Mouse (Mus musculus) hematopoietic stem cell, adult 5-6 weeks (primary cell): ENCODE results near the gene Zdhhc5. TPM values are rescaled to one million over a fixed set of nuclear protein-coding genes. Genes with fewer than 3 reads are reported as not detected.
"Not testable (repeated sequence)": the region's sequence is repeated elsewhere in the genome, so short reads cannot be mapped to it uniquely, and the experiment has no call there.

Source experiments
- ATAC-seq, 2 experiments: fragments of 125-278 bp in 1 of 2; replicated peaks in 1 of 2; 2 replicates each; pipeline ENCODE4 v1.8.0; 2016 to 2017; ENCODE audit warnings: inconsistent platforms in 2 of 2, mild to moderate bottlenecking in 2 of 2, moderate number of reproducible peaks in 2 of 2, low read depth in 1 of 2, moderate TSS enrichment in 1 of 2; ENCODE audit not compliant: low FRiP score in 2 of 2, poor library complexity in 2 of 2, severe bottlenecking in 2 of 2, insufficient read depth in 1 of 2, low TSS enrichment in 1 of 2
- total RNA-seq: library from RNA; stranded (forward); fragments of 172-1452, 232-1000 nt; gene quantifications from 2 replicates; pipeline ENCODE4 v1.2.3, GENCODE M21; 2017

Zdhhc5 gene
- total RNA-seq, 1 experiment from 2014 or later = 33.2 TPM

GRCm38 (mm10) chr2:84737451-84737925 is 22.5 kb upstream of the Zdhhc5 start:
- ATAC-seq = no peak

DNA sequence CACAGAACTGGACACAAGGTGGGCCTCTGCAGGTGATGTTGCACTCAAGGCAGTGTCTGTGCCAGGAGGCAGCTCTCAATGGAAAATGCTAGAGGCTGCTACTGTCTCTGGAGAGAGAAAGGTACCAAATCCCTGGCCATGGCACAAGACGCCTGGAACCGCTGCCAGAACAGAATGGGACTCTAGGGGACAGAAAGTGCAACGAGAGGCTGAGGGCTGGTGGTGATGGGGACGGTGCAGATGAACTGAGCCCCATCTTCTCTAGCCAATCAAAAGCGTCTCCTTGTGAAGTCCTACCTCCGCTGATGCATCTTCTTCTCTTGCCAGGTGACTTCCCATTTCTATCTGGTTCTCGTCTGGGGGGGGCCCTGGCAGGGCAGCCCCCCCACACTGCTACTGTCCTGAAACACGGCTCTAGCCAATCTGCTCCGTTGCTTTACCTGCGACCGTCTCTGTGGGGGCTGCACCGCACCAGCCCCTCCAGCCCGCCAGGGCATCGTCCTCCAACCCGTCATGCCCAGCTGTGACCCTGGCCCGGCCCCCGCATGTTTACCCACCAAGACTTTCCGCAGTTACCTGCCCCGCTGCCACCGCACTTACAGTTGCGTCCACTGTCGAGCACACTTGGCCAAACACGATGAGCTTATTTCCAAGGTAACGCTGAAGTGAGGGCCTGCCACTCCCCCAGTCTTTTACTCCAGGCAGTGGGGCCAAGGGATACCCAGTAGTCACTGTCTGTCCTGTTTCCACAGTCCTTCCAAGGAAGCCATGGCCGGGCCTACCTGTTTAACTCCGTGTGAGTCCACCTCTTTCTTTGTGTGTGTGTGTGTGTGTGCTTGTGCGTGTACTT is 21.6 kb upstream of the Zdhhc5 start:
- ATAC-seq = no peak

DNA sequence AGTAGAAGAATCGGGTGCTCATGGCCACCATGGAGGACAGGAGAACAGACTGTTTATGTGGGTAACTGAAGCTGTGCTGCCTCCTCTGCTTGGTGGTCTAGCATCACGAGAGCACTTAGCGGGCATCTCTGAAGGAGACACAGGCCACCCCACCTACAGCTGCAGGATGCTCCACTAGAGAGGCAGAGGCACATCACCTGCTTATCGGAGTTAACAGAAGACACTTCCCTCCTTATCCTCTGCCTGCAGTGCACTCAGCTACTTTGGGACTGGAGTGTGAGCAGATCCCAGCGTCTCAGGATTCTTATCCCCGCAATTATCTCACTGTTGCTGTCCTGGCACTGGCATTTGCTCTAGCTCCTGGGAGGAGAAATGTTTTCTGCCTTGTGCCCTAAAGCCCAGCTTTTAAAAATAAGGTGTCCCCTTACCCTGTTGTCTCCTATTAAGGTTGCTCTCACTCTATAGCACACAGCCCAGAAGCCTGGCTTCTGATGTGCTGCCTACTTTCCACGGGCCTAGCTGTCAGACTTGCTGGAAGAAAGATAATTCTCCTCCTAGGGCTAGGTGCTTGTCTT is 20.5 kb upstream of the Zdhhc5 start:
- peak; percentile 22 to 37; a peak in 2 of 4 replicates for ATAC-seq

GRCm38 (mm10) chr2:84734919-84735318 is 19.9 kb upstream of the Zdhhc5 start:
- no peak for ATAC-seq

- no peak for ATAC-seq
Measured at GRCm38 (mm10) chr2:84734351-84734864, 19.4 kb upstream of the Zdhhc5 start.

- ATAC-seq = peak; percentile 70 to 72
Measured at GRCm38 (mm10) chr2:84733579-84734300, 18.8 kb upstream of the Zdhhc5 start, which contains the start of gene Ypel4. TSS of gene Ypel4 (plus strand) at chr2:84734058.

GRCm38 (mm10) chr2:84732394-84732793 is 17.4 kb upstream of the Zdhhc5 start:
- no peak for ATAC-seq

DNA sequence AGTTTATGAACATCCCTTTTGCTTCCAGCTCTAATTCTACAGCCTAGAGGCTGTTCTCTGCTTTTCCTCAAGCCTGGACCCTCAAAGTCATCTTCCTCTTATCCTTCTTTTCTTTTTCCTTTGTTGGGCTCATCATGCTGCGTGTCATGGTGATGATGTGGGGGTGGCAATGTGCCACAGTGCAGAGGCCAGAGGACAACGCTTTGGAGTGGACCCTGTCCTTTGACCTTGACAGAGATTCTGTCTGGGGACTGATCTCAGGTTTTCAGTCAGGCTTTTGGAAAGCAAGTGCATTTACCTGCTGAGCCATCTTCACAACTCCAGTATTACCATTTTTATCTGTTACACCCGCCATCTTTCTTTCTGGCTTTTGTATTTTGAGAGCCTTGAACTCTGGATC is 16.2 kb upstream of the Zdhhc5 start:
- no peak for ATAC-seq

- not testable (repeated sequence) for ATAC-seq
Measured at GRCm38 (mm10) chr2:84728191-84728590, 13.2 kb upstream of the Zdhhc5 start.

GRCm38 (mm10) chr2:84727172-84727858 is 12.3 kb upstream of the Zdhhc5 start, which contains the start of gene Clp1:
TSS of gene Clp1 (minus strand) at chr2:84727350.
- peak; percentile 98 for ATAC-seq

GRCm38 (mm10) chr2:84726716-84727115 is 11.7 kb upstream of the Zdhhc5 start:
- no peak for ATAC-seq

- ATAC-seq = no peak
Measured at GRCm38 (mm10) chr2:84725770-84726169, 10.8 kb upstream of the Zdhhc5 start.

DNA sequence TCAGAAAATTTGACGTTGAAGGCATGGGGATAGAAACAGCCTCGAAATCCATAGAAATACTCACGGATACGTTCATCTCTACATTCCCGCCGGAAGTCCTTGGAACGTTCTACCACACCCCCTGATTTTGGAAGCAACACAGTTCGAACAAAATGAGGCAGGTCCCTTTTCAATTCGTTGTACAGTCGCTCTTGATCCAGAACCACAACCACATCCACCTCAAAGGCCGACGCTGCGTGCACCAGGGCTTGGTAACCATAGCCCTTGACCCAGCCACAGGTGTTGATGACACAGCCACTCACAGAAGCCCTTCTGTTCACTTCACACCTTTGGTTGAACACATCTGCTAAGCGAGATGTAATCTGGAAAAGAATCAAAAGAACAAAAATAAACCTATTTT is 8.9 kb upstream of the Zdhhc5 start:
- ATAC-seq = no peak

DNA sequence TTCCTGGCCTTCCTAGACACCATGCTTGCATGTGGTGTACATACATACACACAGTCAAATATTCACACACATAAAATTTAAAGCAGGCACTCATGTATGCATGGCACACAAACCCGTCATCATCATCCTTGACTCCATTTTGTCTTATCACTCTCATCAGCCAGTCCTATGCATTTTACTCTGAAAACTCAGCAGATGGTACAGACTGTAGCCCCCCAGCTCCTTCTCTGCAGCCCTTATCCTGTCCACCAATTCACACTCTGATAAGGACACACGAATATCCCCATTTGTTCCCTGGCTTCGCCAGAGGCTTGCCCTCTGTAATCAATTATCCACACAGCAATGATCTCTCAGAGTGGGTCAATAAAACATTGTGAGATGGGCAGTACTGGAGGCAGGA is 6.2 kb upstream of the Zdhhc5 start:
- ATAC-seq = no peak

- ATAC-seq = no peak
Measured at GRCm38 (mm10) chr2:84720718-84721117, 5.7 kb upstream of the Zdhhc5 start.

DNA sequence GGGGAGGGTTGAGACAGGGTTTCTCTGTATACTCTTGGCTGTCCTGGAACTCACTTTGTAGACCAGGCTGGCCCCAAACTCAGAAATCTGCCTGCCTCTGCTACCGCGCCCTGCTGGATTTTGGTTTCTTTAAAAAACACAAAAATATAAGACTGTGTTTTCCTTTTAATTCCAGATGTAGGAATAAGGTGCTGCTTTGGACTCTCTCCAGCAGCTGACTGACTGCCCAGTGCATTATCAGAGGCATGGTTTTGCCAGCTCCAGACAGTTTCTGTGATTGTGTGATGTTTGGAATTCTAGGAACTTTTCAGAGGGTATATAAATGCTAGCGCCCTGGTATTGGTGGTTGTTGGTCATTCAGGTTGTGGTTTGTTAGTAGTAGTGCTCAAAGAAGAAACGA is 2.4 kb upstream of the Zdhhc5 start:
- ATAC-seq = no peak
